Mouse (Mus musculus) lung, postnatal 14 days (tissue): ENCODE results near the gene Tep1.

Experiments
- DNase-seq: peaks from one replicate; pipeline ENCODE4 v3.0.0; 2021

The Tep1 gene

DNA sequence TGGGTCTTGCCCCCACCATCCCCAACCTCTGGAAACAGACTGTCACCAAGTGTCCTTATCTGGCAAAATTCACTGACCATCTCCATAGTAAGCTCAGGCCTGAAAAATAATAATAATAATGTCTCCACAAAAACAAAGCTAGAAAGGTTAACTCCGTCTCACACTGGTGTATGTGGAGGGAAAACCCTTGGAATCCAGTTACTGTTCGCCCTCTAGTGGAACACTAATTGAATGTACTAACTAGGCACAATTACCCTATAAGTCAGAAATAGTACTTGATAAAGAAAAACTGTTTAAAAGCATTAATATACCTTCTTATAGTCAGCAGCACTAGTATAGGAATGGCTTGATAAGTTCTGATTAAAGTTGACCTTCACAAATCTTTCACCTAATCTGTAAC lies 82.2 kb downstream of the Tep1 start:
- DNase-seq, result no peak

- peak; percentile 91 for DNase-seq
Observed at GRCm38 (mm10) chr14:50785251-50785637, 85.1 kb downstream of the Tep1 start, which contains the start of gene Ttc5. Gene Ttc5, minus strand, starts transcription at chr14:50785519.

DNA sequence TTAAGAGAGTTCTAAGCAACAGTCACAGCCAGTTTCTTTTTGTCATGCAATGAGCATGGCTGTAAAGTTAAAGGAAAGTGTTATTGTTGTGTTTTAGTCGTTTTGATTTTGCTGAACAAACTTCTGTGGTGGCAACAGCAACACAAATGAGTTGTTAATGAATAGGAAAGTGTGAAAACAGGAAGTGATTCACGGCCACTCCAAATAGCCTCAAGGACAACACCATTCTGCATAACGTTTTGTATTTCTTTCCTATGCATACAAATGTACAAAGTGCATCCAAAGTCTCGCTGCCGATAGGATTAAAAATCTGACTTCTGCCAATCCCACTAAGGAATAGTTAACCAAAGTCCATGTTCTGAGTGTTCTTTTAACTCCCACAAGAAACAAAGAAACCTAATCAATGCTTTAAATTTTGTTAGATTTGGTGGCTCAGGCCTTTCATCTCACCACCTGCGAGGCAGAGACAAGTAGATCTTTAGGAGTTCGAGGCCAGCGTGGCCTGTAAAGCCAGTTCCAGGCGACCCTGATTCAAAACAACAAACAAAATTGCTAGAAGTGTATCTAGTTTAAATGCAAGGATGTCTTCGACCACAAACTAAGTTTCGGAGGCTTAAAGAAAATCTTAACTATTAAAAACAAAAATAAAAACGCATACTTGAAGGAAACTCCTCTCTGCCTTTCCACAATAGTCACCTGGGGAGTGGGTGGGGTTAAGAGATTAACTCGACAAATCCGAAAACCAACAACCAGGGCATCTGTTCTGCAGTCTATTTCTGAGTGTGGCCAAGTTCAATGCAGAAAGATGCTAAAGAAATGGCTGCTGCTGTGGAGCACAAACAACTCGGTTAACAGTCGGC lies 85.7 kb downstream of the Tep1 start:
- DNase-seq, result peak; percentile 4

- DNase-seq, result no peak
Observed at GRCm38 (mm10) chr14:50782166-50782565, 88.2 kb downstream of the Tep1 start.
